Mouse (Mus musculus) gonadal fat pad, adult 2 months (tissue): ENCODE measurements around the gene Lbx2. TPM values are rescaled to one million over a fixed set of nuclear protein-coding genes. Genes with fewer than 3 reads are reported as not detected.

Experiments used
- DNase-seq: peaks from one replicate; pipeline ENCODE4 v3.0.0-alpha.2; 2012; ENCODE audit warnings: low read depth
- polyA plus RNA-seq: library from polyadenylated mRNA; depleted of rRNA; stranded (reverse); fragments of >200 nt; gene quantifications from 2 replicates; pipeline ENCODE4 v1.2.3, GENCODE M21; 2012

Lbx2 gene
- polyA plus RNA-seq, 1 experiment, result 2.5 TPM

GRCm38 (mm10) chr6:83070311-83071219, 15.6 kb upstream of the Lbx2 start:
- no peak for DNase-seq

GRCm38 (mm10) chr6:83071220-83071619, 14.9 kb upstream of the Lbx2 start:
- DNase-seq, result no peak

- DNase-seq, result no peak
Observed at GRCm38 (mm10) chr6:83074979-83075378, 11.2 kb upstream of the Lbx2 start.

- no peak for DNase-seq
Observed at GRCm38 (mm10) chr6:83077630-83078323, 8.4 kb upstream of the Lbx2 start, which contains the start of gene Pcgf1. Pcgf1 (plus strand) TSS chr6:83077869.

- peak; percentile 60 for DNase-seq
Observed at GRCm38 (mm10) chr6:83078324-83078858, 7.8 kb upstream of the Lbx2 start.

- no peak for DNase-seq
Observed at GRCm38 (mm10) chr6:83080210-83080609, 6.0 kb upstream of the Lbx2 start.

GRCm38 (mm10) chr6:83083497-83083896, 2.7 kb upstream of the Lbx2 start:
- DNase-seq, result no peak

- no peak for DNase-seq
Observed at GRCm38 (mm10) chr6:83084477-83084876, 1.7 kb upstream of the Lbx2 start.

- no peak for DNase-seq
Observed at GRCm38 (mm10) chr6:83087205-83087925, 1.2 kb downstream of the Lbx2 start.

- no peak for DNase-seq
Observed at GRCm38 (mm10) chr6:83087926-83088260, 1.7 kb downstream of the Lbx2 start.

- DNase-seq, result no peak
Observed at GRCm38 (mm10) chr6:83092416-83093127, 6.4 kb downstream of the Lbx2 start.

GRCm38 (mm10) chr6:83095968-83096367, 9.8 kb downstream of the Lbx2 start:
- no peak for DNase-seq

- no peak for DNase-seq
Observed at GRCm38 (mm10) chr6:83098411-83098810, 12.2 kb downstream of the Lbx2 start.

- no peak for DNase-seq
Observed at GRCm38 (mm10) chr6:83101316-83101687, 15.1 kb downstream of the Lbx2 start, which contains the start of the genes Ccdc142 and Gm42688. Ccdc142 (plus strand) TSS chr6:83101601. Gm42688 (plus strand) TSS chr6:83101617.

GRCm38 (mm10) chr6:83101688-83102556, 15.8 kb downstream of the Lbx2 start:
- DNase-seq, result no peak

GRCm38 (mm10) chr6:83103130-83103650, 17.0 kb downstream of the Lbx2 start:
- DNase-seq, result no peak

- DNase-seq, result no peak
Observed at GRCm38 (mm10) chr6:83104158-83104557, 18.0 kb downstream of the Lbx2 start.

- DNase-seq, result no peak
Observed at GRCm38 (mm10) chr6:83107566-83108400, 21.6 kb downstream of the Lbx2 start.
